Mouse (Mus musculus): ENCODE data around the gene Pigg. TPM values are rescaled to one million over a fixed set of nuclear protein-coding genes. Genes with fewer than 3 reads are reported as not detected.
"Not testable (repeated sequence)": the region's sequence is repeated elsewhere in the genome, so short reads cannot be mapped to it uniquely, and the experiment has no call there.

Pigg gene
- 1.7 and 1.9 TPM in 2 replicates for polyA plus RNA-seq (2015; fragmentation: Nextera tagmentation; extraction: Ambion mirVana)

GRCm38 (mm10) chr5:108312224-108313064 is at the start of gene Pigg:
TSS of gene Pigg (plus strand) at chr5:108312609.
- TF ChIP-seq EP300 (IDR thresholded peaks at IDR 0.05; ENCODE audit: low read depth) (peak; percentile 56; the same call in 1 of the 2 replicates), CTCF (IDR thresholded peaks at IDR 0.05; ENCODE audit: low read depth) (peak; percentile 17; the same call in 1 of the 2 replicates)
- DNase-seq (peak; percentile 94), ATAC-seq (peak; percentile 100)
- Histone ChIP-seq H3K36me3 (replicated peaks; ENCODE audit: insufficient read depth, low read length) (peaks cover 4% of the 10 kb centered on the region; the same call in 1 of the 2 replicates), H3K9ac (replicated peaks) (peak within 1 kb of the TSS; percentile 93), H3K27me3 (ENCODE audit: insufficient read depth, low read length) (no peaks in the 10 kb centered on the region), H3K4me2 (ENCODE audit: low read depth, low read length) (peak within 1 kb of the TSS; percentile 87), H3K4me1 (ENCODE audit: insufficient read depth) (peaks cover 8% of the 10 kb centered on the region), H3K9me3 (ENCODE audit: low read length) (no peaks in the 10 kb centered on the region), H3K4me3 (ENCODE audit: low read depth, low read length) (peak within 1 kb of the TSS; percentile 91), H3K27ac (ENCODE audit: low read depth) (peak within 1 kb of the TSS; percentile 89)
- under 1% methylated on average over 57 of the region's 57 CpGs for WGBS (ENCODE audit: insufficient replicate concordance)

- Histone ChIP-seq H3K9me3 (ENCODE audit: low read length) (no peaks in the 10 kb centered on the region), H3K4me3 (ENCODE audit: low read depth, low read length) (no peak overlapping the region), H3K27me3 (ENCODE audit: insufficient read depth, low read length) (no peaks in the 10 kb centered on the region), H3K36me3 (replicated peaks; ENCODE audit: insufficient read depth, low read length) (no peaks in the 10 kb centered on the region), H3K4me2 (ENCODE audit: low read depth, low read length) (no peak overlapping the region), H3K4me1 (ENCODE audit: insufficient read depth) (peaks cover 28% of the 10 kb centered on the region), H3K9ac (replicated peaks) (0 out of 2 replicates have a peak overlapping the region, but pooled peaks have one; percentile 26), H3K27ac (ENCODE audit: low read depth) (no peak overlapping the region)
- TF ChIP-seq EP300 (IDR thresholded peaks at IDR 0.05; ENCODE audit: low read depth) (0 out of 2 replicates have a peak, but pooled peaks have one; percentile 14), CTCF (IDR thresholded peaks at IDR 0.05; ENCODE audit: low read depth) (no peak)
- DNase-seq (no peak), ATAC-seq (peak; percentile 85)
- WGBS (ENCODE audit: insufficient replicate concordance) = 55% methylated on average over 4 of the region's 4 CpGs
Observed at GRCm38 (mm10) chr5:108262722-108263121, 49.7 kb upstream of the Pigg start.

- H3K9ac ChIP-seq (replicated peaks); DNase-seq; H3K9me3 ChIP-seq (ENCODE audit: low read length); H3K4me2 ChIP-seq (ENCODE audit: low read depth, low read length); H3K27ac ChIP-seq (ENCODE audit: low read depth); H3K36me3 ChIP-seq (replicated peaks; ENCODE audit: insufficient read depth, low read length); H3K27me3 ChIP-seq (ENCODE audit: insufficient read depth, low read length); H3K4me3 ChIP-seq (ENCODE audit: low read depth, low read length); ATAC-seq: not testable (repeated sequence)
- TF ChIP-seq EP300 (IDR thresholded peaks at IDR 0.05; ENCODE audit: low read depth) = peak; percentile 81
- H3K4me1 ChIP-seq (ENCODE audit: insufficient read depth) = peaks cover 35% of the 10 kb centered on the region
- WGBS (ENCODE audit: insufficient replicate concordance) = 26% methylated on average over 1 of the region's 1 CpGs
Observed at GRCm38 (mm10) chr5:108263785-108264184, 48.6 kb upstream of the Pigg start.

GRCm38 (mm10) chr5:108266990-108267389 is 45.4 kb upstream of the Pigg start:
- H3K27me3 ChIP-seq (ENCODE audit: insufficient read depth, low read length) = no peaks in the 10 kb centered on the region

DNA sequence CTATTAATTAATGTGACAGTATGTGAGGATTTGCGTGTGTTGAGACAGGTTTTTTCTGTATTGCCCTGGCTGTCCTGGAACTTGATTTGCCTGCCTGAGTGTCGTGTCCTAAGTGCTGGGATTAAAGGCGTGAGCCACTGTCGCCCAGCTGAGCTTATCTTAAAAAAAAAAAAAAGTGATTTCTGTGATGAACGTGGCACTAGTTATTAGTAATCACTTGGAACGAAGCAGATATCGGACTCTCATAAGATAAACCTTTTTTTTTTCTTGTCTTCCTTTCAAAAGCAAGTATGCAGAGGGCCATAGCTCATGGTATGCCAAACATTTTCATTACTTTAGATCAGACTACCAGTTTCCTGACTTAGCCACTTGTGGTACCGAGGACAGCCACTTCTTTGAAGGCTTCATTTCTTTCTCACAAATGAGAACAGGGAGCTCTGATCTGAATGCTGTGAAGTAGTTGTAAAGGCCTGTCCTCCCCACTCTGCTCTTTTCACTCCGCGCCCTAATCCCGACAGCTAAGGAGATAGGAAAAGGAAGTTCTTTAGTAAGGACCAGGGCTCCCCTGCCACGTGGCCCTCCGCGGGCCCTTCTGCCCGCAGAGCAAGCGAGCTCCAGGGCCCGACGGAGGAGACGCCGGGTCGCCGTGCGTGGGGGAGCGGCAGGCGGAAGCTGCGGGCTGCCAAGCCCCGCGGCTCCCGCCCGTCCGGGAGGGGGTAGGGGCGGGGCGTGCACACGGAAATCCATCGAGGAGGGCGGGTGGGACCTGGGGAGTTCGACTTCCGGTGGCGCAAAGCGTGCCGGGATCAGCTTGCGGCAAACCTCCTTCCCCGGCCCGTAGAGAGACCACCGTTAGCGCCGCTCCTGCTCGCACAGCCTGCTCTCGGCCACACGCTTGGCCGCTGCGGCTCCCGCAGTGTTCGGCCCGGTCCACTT is 44.0 kb upstream of the Pigg start, which contains the start of gene Dr1:
Gene Dr1, plus strand, starts transcription at position 771 of the 936 bp plus-strand sequence.
- Histone ChIP-seq H3K9ac (replicated peaks) (peak within 1 kb of the TSS; percentile 94), H3K4me1 (ENCODE audit: insufficient read depth) (peaks cover 45% of the 10 kb centered on the region), H3K9me3 (ENCODE audit: low read length) (no peaks in the 10 kb centered on the region), H3K36me3 (replicated peaks; ENCODE audit: insufficient read depth, low read length) (peaks cover 7% of the 10 kb centered on the region), H3K4me3 (ENCODE audit: low read depth, low read length) (peak within 1 kb of the TSS; percentile 90), H3K27me3 (ENCODE audit: insufficient read depth, low read length) (no peaks in the 10 kb centered on the region), H3K4me2 (ENCODE audit: low read depth, low read length) (peak within 1 kb of the TSS; percentile 90), H3K27ac (ENCODE audit: low read depth) (peak within 1 kb of the TSS; percentile 95)
- DNase-seq = peak; percentile 94
- 4% methylated on average over 39 of the region's 55 CpGs for WGBS (ENCODE audit: insufficient replicate concordance)
- peak; percentile 96 for ATAC-seq
- TF ChIP-seq CTCF (IDR thresholded peaks at IDR 0.05; ENCODE audit: low read depth) (no peak), EP300 (IDR thresholded peaks at IDR 0.05; ENCODE audit: low read depth) (no peak)

More at GRCm38 (mm10) chr5:108266990-108267389, 45.4 kb upstream of the Pigg start:
- Histone ChIP-seq H3K36me3 (replicated peaks; ENCODE audit: insufficient read depth, low read length) (no peaks in the 10 kb centered on the region), H3K4me2 (ENCODE audit: low read depth, low read length) (no peak overlapping the region), H3K9ac (replicated peaks) (no peak overlapping the region), H3K27ac (ENCODE audit: low read depth) (no peak overlapping the region; the same call in 1 of the 2 replicates), H3K9me3 (ENCODE audit: low read length) (no peaks in the 10 kb centered on the region), H3K4me3 (ENCODE audit: low read depth, low read length) (no peak overlapping the region), H3K4me1 (ENCODE audit: insufficient read depth) (peaks cover 49% of the 10 kb centered on the region)
- DNase-seq = no peak
- no peak for ATAC-seq
- TF ChIP-seq CTCF (IDR thresholded peaks at IDR 0.05; ENCODE audit: low read depth) (no peak), EP300 (IDR thresholded peaks at IDR 0.05; ENCODE audit: low read depth) (peak; percentile 57)
